8 mouse cellular contexts compared by ENCODE assay signal in genomic region chr9:64022562-64023366, GRCm38 (mm10). TPM values are rescaled to one million over a fixed set of nuclear protein-coding genes. Genes with fewer than 3 reads are reported as not detected.
DNase-seq lines count a peak whose midpoint lies in the region; ATAC-seq and TF ChIP-seq lines count a peak whose summit lies in the region.

No protein-coding gene starts in this region.

- H3K4me1 ChIP-seq in MEL (ENCODE audit: control insufficient read depth in 1 of 2, insufficient read depth in 2 of 2, low read length in 2 of 2), result peaks cover 2 to 8% of the 10 kb centered on the region in 2 experiments; a peak in 1 of 4 replicates
- no peaks in the 10 kb centered on the region for H3K4me1 ChIP-seq in cerebellum, adult 2 months (ENCODE audit: control insufficient read depth, insufficient read depth, low read length)
- peaks cover 17% of the 10 kb centered on the region for H3K4me1 ChIP-seq in forebrain, postnatal 0 days (ENCODE audit: insufficient read depth)
- peaks cover 8% of the 10 kb centered on the region for H3K4me1 ChIP-seq in lung, embryonic 14.5 days (ENCODE audit: insufficient read depth)

- H3K27me3 ChIP-seq in MEL (ENCODE audit: control insufficient read depth in 1 of 2, insufficient read depth in 2 of 2, low read length in 2 of 2), result no peaks in the 10 kb centered on the region
- peaks cover 6% of the 10 kb centered on the region; the same call in 1 of the 2 replicates for H3K27me3 ChIP-seq in cerebellum, adult 2 months (ENCODE audit: control insufficient read depth, insufficient read depth, low read length)
- peaks cover 35% of the 10 kb centered on the region for H3K27me3 ChIP-seq in forebrain, postnatal 0 days (ENCODE audit: insufficient read depth, low read length)
- H3K27me3 ChIP-seq in lung, embryonic 14.5 days (ENCODE audit: insufficient read depth, low read length), result no peaks in the 10 kb centered on the region

- no peak for TF ChIP-seq CTCF in MEL (IDR thresholded peaks at IDR 0.05 in 2 of 3, conservative IDR thresholded peaks at IDR 0.05 in 1 of 3; ENCODE audit: control insufficient read depth in 1 of 3, insufficient read depth in 1 of 3, low read depth in 2 of 3, low read length in 3 of 3, poor library complexity in 1 of 3, severe bottlenecking in 1 of 3)
- no peak for TF ChIP-seq CTCF in cerebellum, adult 2 months (IDR thresholded peaks at IDR 0.05; ENCODE audit: borderline replicate concordance, insufficient read depth, low read depth, low read length)
- no peak for TF ChIP-seq CTCF in forebrain, postnatal 0 days (IDR thresholded peaks at IDR 0.05; ENCODE audit: low read depth)
- peak; percentile 37 for TF ChIP-seq CTCF in layer of hippocampus, adult 2 months (conservative IDR thresholded peaks at IDR 0.05)
- TF ChIP-seq CTCF in lung, embryonic 14.5 days (IDR thresholded peaks at IDR 0.05; ENCODE audit: low read depth), result no peak

- H3K9ac ChIP-seq in MEL (ENCODE audit: control insufficient read depth, low read depth, low read length, poor library complexity, severe bottlenecking), result peak overlapping the region; percentile 74
- H3K9ac ChIP-seq in forebrain, postnatal 0 days, result 0 out of 2 replicates have a peak overlapping the region, but pooled peaks have one; percentile 10
- H3K9ac ChIP-seq in lung, embryonic 14.5 days, result peak overlapping the region; percentile 58

- H3K9me3 ChIP-seq in MEL (replicated peaks; ENCODE audit: insufficient read depth, low read length), result no peaks in the 10 kb centered on the region
- H3K9me3 ChIP-seq in forebrain, postnatal 0 days (ENCODE audit: low read length), result no peaks in the 10 kb centered on the region
- no peaks in the 10 kb centered on the region for H3K9me3 ChIP-seq in lung, embryonic 14.5 days (ENCODE audit: low read depth, low read length)

- no peak; a peak in 1 of 4 replicates for TF ChIP-seq POLR2A in MEL (IDR thresholded peaks at IDR 0.05; ENCODE audit: control insufficient read depth in 1 of 2, insufficient read depth in 1 of 2, low read depth in 1 of 2, low read length in 2 of 2, poor library complexity in 1 of 2)
- no peak for TF ChIP-seq POLR2A in cerebellum, adult 2 months (IDR thresholded peaks at IDR 0.05; ENCODE audit: borderline replicate concordance, insufficient read depth, low read length)

- TF ChIP-seq RAD21 in MEL (IDR thresholded peaks at IDR 0.05; ENCODE audit: low read depth, low read length), result no peak

- peak; percentile 66 for ATAC-seq in forebrain, postnatal 0 days
- peak; percentile 76 for ATAC-seq in lung, embryonic 14.5 days (ENCODE audit: insufficient read depth)
- peak; percentile 51 for ATAC-seq in neutrophil, adult 5-6 weeks (ENCODE audit: extremely low read depth, insufficient number of reproducible peaks, low FRiP score, poor library complexity, severe bottlenecking)

- H3K4me2 ChIP-seq in forebrain, postnatal 0 days (ENCODE audit: low read depth), result peak overlapping the region; percentile 74
- peak overlapping the region; percentile 99 for H3K4me2 ChIP-seq in lung, embryonic 14.5 days

- DNase-seq in MEL (ENCODE audit: low read depth, low spot score), result peak; percentile 97
- peak; percentile 56 to 61 for DNase-seq in cerebellum, adult 2 months
- DNase-seq in forebrain, postnatal 0 days, result peak; percentile 79
- DNase-seq in heart, postnatal 4 days, result peak; percentile 99
- DNase-seq in layer of hippocampus, adult 2 months (ENCODE audit: low spot score in 2 of 2), result peak; percentile 79 to 81
- peak; percentile 99 for DNase-seq in lung, embryonic 14.5 days
- DNase-seq in thymus, adult 18-20 months, result peak; percentile 83 to 87

- WGBS in cerebellum, adult 2 months, result 2% methylated on average over 53 of the region's 54 CpGs
- WGBS in forebrain, postnatal 0 days, result 1% methylated on average over 50 of the region's 54 CpGs
- WGBS in lung, embryonic 14.5 days, result under 1% methylated on average over 50 of the region's 54 CpGs

- 0 out of 4 replicates have a peak, but pooled peaks of 1 of the 2 experiments have one; percentile 37 for TF ChIP-seq EP300 in MEL (IDR thresholded peaks at IDR 0.05; ENCODE audit: low read depth in 1 of 2, low read length in 2 of 2)

- H3K4me3 ChIP-seq in MEL (ENCODE audit: control insufficient read depth in 1 of 2, insufficient read depth in 1 of 2, low read depth in 2 of 2, low read length in 2 of 2), result peak overlapping the region; percentile 64 to 72
- peak overlapping the region; percentile 16 for H3K4me3 ChIP-seq in cerebellum, adult 2 months (replicated peaks; ENCODE audit: insufficient read depth, low read depth, low read length)
- H3K4me3 ChIP-seq in forebrain, postnatal 0 days (ENCODE audit: low read depth, low read length), result peak overlapping the region; percentile 45
- H3K4me3 ChIP-seq in layer of hippocampus, adult 2 months, result peak overlapping the region; percentile 54
- peak overlapping the region; percentile 98 for H3K4me3 ChIP-seq in lung, embryonic 14.5 days (ENCODE audit: low read depth, low read length)

- peak overlapping the region; percentile 75 for H3K27ac ChIP-seq in MEL (ENCODE audit: control insufficient read depth, low read depth, low read length)
- no peak overlapping the region for H3K27ac ChIP-seq in cerebellum, adult 2 months (ENCODE audit: insufficient read depth, low read length)
- H3K27ac ChIP-seq in forebrain, postnatal 0 days (ENCODE audit: low read depth, low read length), result 0 out of 2 replicates have a peak overlapping the region, but pooled peaks have one; percentile 45
- H3K27ac ChIP-seq in layer of hippocampus, adult 2 months, result peak overlapping the region; percentile 73
- H3K27ac ChIP-seq in lung, embryonic 14.5 days (ENCODE audit: low read depth), result peak overlapping the region; percentile 99

- peaks cover 0 to 5% of the 10 kb centered on the region in 2 experiments; a peak in 2 of 4 replicates for H3K36me3 ChIP-seq in MEL (ENCODE audit: control insufficient read depth in 1 of 2, insufficient read depth in 2 of 2, low read length in 2 of 2)
- no peaks in the 10 kb centered on the region for H3K36me3 ChIP-seq in forebrain, postnatal 0 days (ENCODE audit: insufficient read depth)
- H3K36me3 ChIP-seq in lung, embryonic 14.5 days (ENCODE audit: insufficient read depth), result peaks cover 4% of the 10 kb centered on the region; the same call in 1 of the 2 replicates

- no peaks in the 10 kb centered on the region; the same call in 1 of the 2 replicates for H3K79me2 ChIP-seq in MEL (ENCODE audit: control insufficient read depth, insufficient read depth, low read length, poor library complexity)

TF ChIP-seq in MEL, 35 proteins besides CTCF, POLR2A, EP300 and RAD21:
- TF ChIP-seq MYB (IDR thresholded peaks at IDR 0.05; ENCODE audit: low read depth, low read length) (no peak), E2F4 (IDR thresholded peaks at IDR 0.05; ENCODE audit: borderline replicate concordance, low read depth, low read length) (no peak), GABPA (IDR thresholded peaks at IDR 0.05; ENCODE audit: low read depth, low read length) (no peak), ELF1 (IDR thresholded peaks at IDR 0.05; ENCODE audit: low read depth, low read length) (peak; percentile 33; the same call in 1 of the 2 replicates), MAZ (IDR thresholded peaks at IDR 0.05; ENCODE audit: low read depth, low read length) (peak; percentile 45; the same call in 1 of the 2 replicates), BHLHE40 (IDR thresholded peaks at IDR 0.05; ENCODE audit: borderline replicate concordance, low read depth, low read length) (no peak), ZC3H11A (IDR thresholded peaks at IDR 0.05; ENCODE audit: low read depth, low read length) (no peak), MYC (IDR thresholded peaks at IDR 0.05; ENCODE audit: low read depth, low read length) (no peak), TBP (IDR thresholded peaks at IDR 0.05; ENCODE audit: low read depth, low read length) (peak; percentile 53; the same call in 1 of the 2 replicates), SMC3 (IDR thresholded peaks at IDR 0.05; ENCODE audit: low read depth, low read length) (no peak), NELFE (IDR thresholded peaks at IDR 0.05; ENCODE audit: low read depth, low read length) (no peak; the same call in 1 of the 2 replicates), USF2 (IDR thresholded peaks at IDR 0.05; ENCODE audit: borderline replicate concordance in 1 of 2, insufficient read depth in 1 of 2, low read depth in 1 of 2, low read length in 2 of 2) (no peak), TAL1 (IDR thresholded peaks at IDR 0.05; ENCODE audit: low read length) (no peak), ZMIZ1 (IDR thresholded peaks at IDR 0.05; ENCODE audit: low read depth, low read length) (no peak; the same call in 1 of the 2 replicates), NRF1 (IDR thresholded peaks at IDR 0.05; ENCODE audit: insufficient read depth, low read depth, low read length, poor library complexity, severe bottlenecking) (peak; percentile 35; the same call in 1 of the 2 replicates), SIN3A (IDR thresholded peaks at IDR 0.05; ENCODE audit: low read length) (peak; percentile 90), ZNF384 (IDR thresholded peaks at IDR 0.05; ENCODE audit: low read depth, low read length) (no peak), GATA1 (IDR thresholded peaks at IDR 0.05; ENCODE audit: low read depth, low read length) (no peak), POLR2AphosphoS2 (IDR thresholded peaks at IDR 0.05; ENCODE audit: low read length) (no peak), USF1 (IDR thresholded peaks at IDR 0.05; ENCODE audit: low read depth, low read length) (no peak), JUND (IDR thresholded peaks at IDR 0.05; ENCODE audit: low read depth, low read length) (no peak), RCOR1 (IDR thresholded peaks at IDR 0.05; ENCODE audit: low read depth, low read length) (no peak), HCFC1 (IDR thresholded peaks at IDR 0.05; ENCODE audit: low read depth, low read length) (peak; percentile 61; the same call in 1 of the 2 replicates), ETS1 (IDR thresholded peaks at IDR 0.05; ENCODE audit: low read depth, low read length) (peak; percentile 49; the same call in 1 of the 2 replicates)

RNA-seq across cellular contexts. Expression of gene Smad6, which starts 0.9 kb away (rescaled TPM):
- 2.1 and 2.2 TPM in 2 replicates for total RNA-seq in MEL (2012; rRNA removed)
- 1 to 10 TPM in 1 of 2 experiments, not detected in 1; 3.9 TPM for polyA plus RNA-seq in MEL (2012; ENCODE audit: insufficient read depth in 1 of 2, insufficient read length in 2 of 2, low read depth in 1 of 2, low replicate concordance in 2 of 2, missing spikeins in 1 of 2)
- polyA plus RNA-seq in cerebellum, adult 2 months (2012; rRNA removed), result 2.0 and 2.4 TPM in 2 replicates
- total RNA-seq in forebrain, postnatal 0 days (2014; rRNA removed), result 4.5 and 7.5 TPM in 2 replicates
- 1.4 and 1.5 TPM in 2 replicates for polyA plus RNA-seq in forebrain, postnatal 0 days (2015; fragmentation: Nextera tagmentation; extraction: Ambion mirVana)
- total RNA-seq in heart, postnatal 4 days (2021), result 10 to 100 TPM; 18.5 to 20.1 TPM
- 1 to 10 TPM; 2.1 to 2.3 TPM for total RNA-seq in layer of hippocampus, adult 2 months (2021)
- 13.6 and 15.3 TPM in 2 replicates for polyA plus RNA-seq in lung, embryonic 14.5 days (2014; fragmentation: Nextera tagmentation; extraction: Ambion mirVana)
- not detected in 2 replicates for total RNA-seq in neutrophil, adult 5-6 weeks (2017)

Comparison
In these comparisons a context has a peak if more than half of its experiments do, and no peak if none do; other contexts are left out.
1. H3K4me3 ChIP-seq: peak in every context shown above with its lines; median percentile 98 in lung, embryonic 14.5 days; 68 in MEL; 54 in layer of hippocampus, adult 2 months; 45 in forebrain, postnatal 0 days; 16 in cerebellum, adult 2 months.
2. H3K9ac ChIP-seq: peak in every context shown above with its lines; median percentile 74 in MEL; 58 in lung, embryonic 14.5 days; 10 in forebrain, postnatal 0 days.